Mouse (Mus musculus) left cerebral cortex, adult 2 months (tissue): ENCODE results near the gene Fkbp4. TPM values are rescaled to one million over a fixed set of nuclear protein-coding genes. Genes with fewer than 3 reads are reported as not detected.

Experiments used
- DNase-seq, 2 experiments: peaks; one replicate each; pipeline ENCODE4 v3.0.0; 2021 to 2022; ENCODE audit warnings: low spot score in 2 of 2, mixed read lengths in 1 of 2; ENCODE audit errors: extremely low spot score in 1 of 2
- H3K27ac ChIP-seq: fragments of 200-600 bp; 2 replicates; pipeline ENCODE4 v1.8.1; 2022
- H3K4me3 ChIP-seq: fragments of 200-600 bp; 2 replicates; pipeline ENCODE4 v1.8.1; 2022
- CTCF ChIP-seq: fragments of 200-600 bp; IDR thresholded peaks from 2 replicates; pipeline ENCODE4 v1.8.1; 2022; ENCODE audit warnings: antibody characterized with exemption, mild to moderate bottlenecking, moderate library complexity
- intact Hi-C: fragments of 180-260 bp; cut with DNase I; formaldehyde crosslinking; loops from one replicate; pipeline ENCODE4 v1.15.1; 2025
- long read RNA-seq, 2 experiments: library from polyadenylated mRNA; stranded (forward); transcript quantifications; one replicate each; pipeline ENCODE4 v2.0.0; 2021; ENCODE audit warnings: borderline mapping rate in 2 of 2
- total RNA-seq, 2 experiments: library from RNA; stranded (reverse); gene quantifications; 2 replicates each; pipeline ENCODE4 v1.2.3; 2021

The Fkbp4 gene
- total RNA-seq, result 100 to 1,000 TPM; 118 TPM
- long read RNA-seq, experiment 1, transcript Fkbp4-201 (10 exons, 2,217 nt), result major isoform, 181 of 221 reads
- long read RNA-seq, experiment 1, partial matches to known transcripts, result 30 of 221 reads
- long read RNA-seq, experiment 1, other reads (novel, unspliced or antisense), result 10 of 221 reads
- long read RNA-seq, experiment 2, transcript Fkbp4-201 (10 exons, 2,217 nt), result major isoform, 147 of 170 reads
- long read RNA-seq, experiment 2, partial matches to known transcripts, result 13 of 170 reads
- long read RNA-seq, experiment 2, other reads (novel, unspliced or antisense), result 10 of 170 reads

DNA sequence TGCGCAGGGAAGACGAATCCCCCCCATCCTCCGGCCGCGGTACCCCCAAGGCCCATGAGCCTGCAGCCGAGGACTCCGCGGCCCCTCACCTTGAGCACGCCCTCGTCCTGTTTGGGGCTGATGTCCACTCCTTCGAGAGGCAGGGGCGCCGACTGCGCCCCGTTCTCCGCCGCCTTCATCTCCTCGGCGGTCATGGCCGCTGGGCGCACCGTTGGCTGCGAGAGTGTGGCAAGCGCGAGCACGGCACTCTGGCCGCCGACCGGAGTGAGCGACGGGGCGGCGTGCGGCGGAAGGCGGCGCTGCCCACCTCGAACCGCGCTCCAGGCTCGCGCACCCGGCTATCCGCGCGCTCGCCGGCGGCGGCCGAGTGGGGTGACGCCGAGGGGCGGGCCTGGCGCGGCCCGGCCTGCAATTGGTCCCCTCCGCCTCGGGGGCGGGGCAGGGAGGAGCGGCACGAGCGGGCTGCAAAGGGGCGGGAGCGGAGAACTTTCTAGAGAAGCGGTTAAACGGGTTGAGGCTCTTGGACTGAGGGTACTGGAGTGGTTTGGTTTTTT, at the start of gene Fkbp4:
Gene Fkbp4, minus strand, starts transcription at position 361 of the 554 bp plus-strand sequence.
- no peak; the same call in 1 of the 2 replicates for TF ChIP-seq CTCF
- DNase-seq, result peak; percentile 95
- Histone ChIP-seq H3K4me3 (peak within 1 kb of the TSS; percentile 98), H3K27ac (peak within 1 kb of the TSS; percentile 91)
- intact Hi-C loops, result loop anchor here (5.0 to 10.0 kb wide), 2 partner anchors 39 to 1096 kb away; partner anchors contain the start of gene Gabarapl1

DNA sequence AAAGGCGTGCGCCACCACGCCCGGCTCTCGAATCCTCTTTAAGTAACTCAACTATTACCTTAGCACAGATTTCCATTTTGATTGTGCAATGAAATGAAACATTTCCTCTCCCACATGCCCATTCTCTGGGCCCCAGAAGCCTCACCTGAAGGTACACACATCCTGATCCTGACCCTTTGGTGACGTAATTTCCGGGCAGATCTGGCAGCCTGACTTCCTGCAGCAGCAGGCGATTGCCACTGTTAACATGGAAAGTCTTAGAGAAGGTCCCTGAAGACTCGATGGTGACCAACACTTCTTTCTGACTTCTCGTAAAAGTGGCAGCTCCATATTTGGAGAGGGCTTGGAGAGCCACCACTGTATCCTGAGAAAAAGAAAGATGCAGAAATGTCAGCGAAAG, 49.3 kb upstream of the Fkbp4 start:
- H3K27ac ChIP-seq, result no peak overlapping the region
- DNase-seq, result no peak
- no peak for TF ChIP-seq CTCF
- no peak overlapping the region for H3K4me3 ChIP-seq
- intact Hi-C loops, result no loop called here

DNA sequence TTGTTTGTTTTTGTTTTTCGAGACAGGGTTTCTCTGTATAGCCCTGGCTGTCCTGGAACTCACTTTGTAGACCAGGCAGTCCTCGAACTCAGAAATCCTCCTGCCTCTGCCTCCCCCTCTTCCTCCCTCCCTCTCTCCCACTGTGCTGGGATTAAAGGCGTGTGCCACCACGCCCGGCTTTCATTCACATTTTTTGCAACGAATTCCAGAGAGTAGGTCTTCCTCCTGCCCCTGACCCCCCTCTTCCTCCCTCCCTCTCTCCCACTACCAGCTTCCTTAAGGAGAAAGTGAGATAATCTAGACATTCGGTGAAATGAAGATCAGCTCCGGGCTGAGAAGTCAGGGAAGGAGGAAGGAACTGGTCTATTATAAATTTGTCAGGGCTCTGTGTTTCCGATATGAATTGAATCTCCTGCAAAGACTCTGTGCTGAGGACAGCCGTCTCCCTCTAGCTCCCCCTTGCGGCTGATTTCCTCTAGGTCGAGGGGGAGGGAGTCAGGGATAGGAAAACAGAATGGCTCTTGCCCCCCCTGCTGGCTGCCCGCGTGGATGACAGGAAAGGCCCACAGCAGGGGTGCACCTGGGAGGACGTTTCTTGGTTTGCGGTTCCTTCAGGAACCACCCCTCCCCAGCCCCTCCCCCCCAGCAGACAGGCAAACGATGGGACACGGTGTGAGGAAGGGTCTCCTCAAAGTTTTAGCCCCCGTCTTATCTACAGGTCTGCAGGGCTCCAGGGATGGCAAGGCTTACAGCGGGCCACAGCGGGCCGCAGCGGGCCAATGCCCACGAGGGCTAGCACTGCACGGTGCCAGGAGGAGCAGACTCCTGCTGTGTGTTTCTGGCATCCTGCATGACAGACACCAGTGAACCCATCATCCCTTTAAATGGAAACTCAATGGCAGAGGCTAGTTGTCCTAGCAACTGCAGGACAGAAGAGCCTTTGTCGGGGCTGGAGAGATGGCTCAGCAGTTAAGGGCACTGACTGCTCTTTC, 41.3 kb upstream of the Fkbp4 start:
- Histone ChIP-seq H3K4me3 (peak overlapping the region; percentile 13; the same call in 1 of the 2 replicates), H3K27ac (no peak overlapping the region)
- peak; percentile 92 to 99 for DNase-seq
- TF ChIP-seq CTCF, result no peak; the same call in none of the 2 replicates
- intact Hi-C loops, result loop anchor here (1.0 to 5.0 kb wide), 2 partner anchors 33 to 42 kb away; partner anchors contain the start of gene Fkbp4

DNA sequence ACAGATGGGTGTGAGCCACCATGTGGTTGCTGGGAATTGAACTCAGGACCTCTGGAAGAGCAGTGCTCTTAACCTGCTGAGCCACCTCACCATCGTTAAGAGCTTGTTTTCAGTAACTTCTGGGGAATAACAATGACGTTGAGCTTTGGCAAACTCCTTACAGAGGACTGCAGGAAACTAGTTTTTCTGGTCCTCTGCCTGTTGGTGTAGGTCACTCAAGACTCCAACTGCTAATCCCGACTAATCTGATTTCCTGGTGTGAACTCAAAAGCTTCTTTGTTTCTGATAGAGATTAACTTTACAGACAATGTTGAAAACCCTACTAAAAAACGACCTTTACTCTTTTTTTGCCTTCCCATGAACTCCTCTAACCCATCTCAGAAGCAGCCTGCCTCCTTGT, 39.0 kb upstream of the Fkbp4 start:
- Histone ChIP-seq H3K27ac (no peak overlapping the region), H3K4me3 (no peak overlapping the region)
- TF ChIP-seq CTCF, result no peak
- intact Hi-C loops, result loop anchor here (5.0 kb wide), 1 partner anchor 40 kb away; the partner anchor contains the start of gene Fkbp4
- DNase-seq, result no peak

DNA sequence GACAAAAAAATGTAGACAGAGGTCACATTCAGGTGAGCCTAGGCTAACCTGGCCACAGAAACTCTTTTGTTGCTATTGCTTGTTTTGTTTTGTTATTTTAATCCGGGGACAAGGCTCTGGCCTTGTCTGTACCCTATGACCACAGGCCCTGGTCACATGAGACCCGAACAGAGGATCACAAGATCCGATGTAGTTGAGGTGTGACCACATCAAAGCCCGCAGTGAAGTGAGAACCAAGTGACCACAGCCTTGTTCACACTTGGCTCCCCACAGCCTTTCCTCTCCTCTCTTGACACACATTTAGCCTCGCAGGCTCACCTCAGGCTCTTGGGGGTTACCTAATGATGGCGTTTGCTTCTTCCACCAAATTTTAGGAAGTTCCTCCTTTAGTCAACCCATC, 35.6 kb upstream of the Fkbp4 start:
- TF ChIP-seq CTCF, result no peak
- no peak for DNase-seq

DNA sequence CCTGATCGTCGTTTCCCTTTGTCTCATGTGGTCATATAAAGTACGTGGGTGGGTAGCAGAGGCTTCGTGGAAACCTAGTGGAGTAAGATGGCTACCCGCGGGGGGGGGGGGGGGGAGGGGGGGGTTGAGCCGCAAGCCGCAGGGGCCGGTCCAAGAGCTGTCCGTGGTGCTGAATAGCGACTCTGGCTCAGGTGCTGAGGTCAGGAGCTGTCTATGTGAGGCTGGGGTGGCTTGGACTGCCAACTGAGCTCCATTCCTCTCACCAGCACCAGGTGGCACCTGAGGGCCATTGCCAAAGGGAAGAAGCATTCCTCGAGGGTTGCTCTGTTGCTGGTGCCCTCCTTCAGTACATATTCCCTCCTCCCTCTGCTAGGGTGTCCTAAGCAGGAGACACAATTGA, 31.0 kb upstream of the Fkbp4 start:
- DNase-seq, result no peak
- no peak overlapping the region for H3K4me3 ChIP-seq
- intact Hi-C loops, result no loop called here
- peak; percentile 6 for TF ChIP-seq CTCF
- no peak overlapping the region for H3K27ac ChIP-seq

More for the DNA sequence above, 35.6 kb upstream of the Fkbp4 start:
- Histone ChIP-seq H3K4me3 (no peak overlapping the region), H3K27ac (no peak overlapping the region)
- intact Hi-C loops, result no loop called here

DNA sequence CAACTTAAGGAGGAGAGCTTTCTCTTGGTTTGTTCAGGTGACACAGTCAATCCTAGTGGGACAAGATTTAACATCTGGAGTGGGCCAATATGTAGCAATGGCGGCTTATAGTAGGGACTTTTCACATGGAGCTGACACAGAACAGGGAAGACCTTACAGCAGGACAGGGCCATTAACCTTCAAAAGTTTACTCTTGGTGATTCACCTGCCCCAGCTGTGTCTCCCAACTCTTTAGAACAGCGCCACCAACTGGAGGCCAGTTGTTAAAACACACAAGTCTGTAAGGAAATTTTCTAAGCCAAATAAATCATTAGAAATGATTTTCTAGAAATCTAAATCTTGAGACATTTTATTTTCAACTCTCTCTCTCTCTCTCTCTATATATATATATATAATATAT, 28.8 kb upstream of the Fkbp4 start:
- Histone ChIP-seq H3K27ac (no peak overlapping the region), H3K4me3 (no peak overlapping the region)
- intact Hi-C loops, result no loop called here
- no peak for DNase-seq
- TF ChIP-seq CTCF, result peak; percentile 33; the same call in 1 of the 2 replicates

DNA sequence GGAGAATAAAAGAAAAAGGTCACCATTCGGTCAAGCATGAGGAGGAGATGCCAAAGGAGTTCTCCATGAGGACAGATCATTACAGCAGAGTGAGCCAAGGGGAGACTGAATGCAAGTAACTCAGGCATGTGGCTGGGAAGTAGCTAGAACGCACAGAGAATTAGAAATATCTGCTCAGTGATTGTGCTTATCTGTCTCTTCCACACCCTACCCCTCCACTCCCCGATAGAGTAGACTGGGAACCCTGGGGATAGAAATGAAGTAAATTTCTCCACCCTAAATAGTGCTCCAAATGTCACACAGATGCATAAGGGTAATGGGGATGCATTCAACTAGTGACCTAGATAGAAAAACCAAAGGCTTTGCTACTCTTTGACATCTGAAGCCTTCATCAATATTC, 28.1 kb upstream of the Fkbp4 start:
- Histone ChIP-seq H3K27ac (no peak overlapping the region), H3K4me3 (no peak overlapping the region)
- intact Hi-C loops, result no loop called here
- no peak for DNase-seq
- TF ChIP-seq CTCF, result no peak

DNA sequence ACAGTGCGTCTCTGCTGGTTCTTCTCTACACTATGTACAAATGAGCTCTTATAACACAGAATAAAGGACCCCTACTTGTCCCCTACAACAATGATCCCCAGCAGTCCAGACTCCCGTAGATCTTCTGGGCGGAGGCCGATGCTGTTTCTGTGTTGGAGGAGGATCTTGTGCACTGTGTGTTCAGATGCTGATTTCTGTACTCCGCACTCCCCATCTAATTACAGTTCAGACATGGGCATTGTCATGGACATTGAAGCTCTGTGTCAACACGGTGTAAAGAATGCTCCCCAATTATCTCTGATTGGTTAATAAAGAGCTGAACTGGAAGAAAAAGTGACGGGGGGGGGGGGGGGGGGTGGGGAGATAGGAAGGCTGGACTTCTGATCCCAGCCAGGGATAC, 27.6 kb upstream of the Fkbp4 start:
- Histone ChIP-seq H3K27ac (no peak overlapping the region), H3K4me3 (no peak overlapping the region)
- TF ChIP-seq CTCF, result no peak
- intact Hi-C loops, result no loop called here
- DNase-seq, result no peak

DNA sequence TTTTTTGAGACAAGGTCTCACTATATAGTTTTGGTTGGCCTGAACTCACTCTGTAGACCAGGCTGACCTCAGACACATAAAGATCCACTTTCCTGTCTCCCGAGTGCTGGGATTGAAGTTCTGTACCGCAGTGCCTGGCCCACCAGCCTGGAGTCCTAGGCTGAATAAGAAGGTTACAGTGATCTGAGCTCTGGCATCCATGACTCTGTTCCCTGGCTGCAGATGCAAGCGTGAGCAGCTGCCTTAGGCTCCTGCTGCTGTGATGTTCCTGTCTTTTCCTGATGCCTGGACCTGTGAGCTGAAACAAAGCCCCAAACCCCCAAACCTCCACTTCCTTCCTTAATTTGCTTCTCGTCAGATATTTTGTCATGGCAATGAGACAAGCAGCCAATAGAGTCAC, 26.5 kb upstream of the Fkbp4 start:
- intact Hi-C loops, result no loop called here
- H3K27ac ChIP-seq, result no peak overlapping the region
- no peak overlapping the region for H3K4me3 ChIP-seq

DNA sequence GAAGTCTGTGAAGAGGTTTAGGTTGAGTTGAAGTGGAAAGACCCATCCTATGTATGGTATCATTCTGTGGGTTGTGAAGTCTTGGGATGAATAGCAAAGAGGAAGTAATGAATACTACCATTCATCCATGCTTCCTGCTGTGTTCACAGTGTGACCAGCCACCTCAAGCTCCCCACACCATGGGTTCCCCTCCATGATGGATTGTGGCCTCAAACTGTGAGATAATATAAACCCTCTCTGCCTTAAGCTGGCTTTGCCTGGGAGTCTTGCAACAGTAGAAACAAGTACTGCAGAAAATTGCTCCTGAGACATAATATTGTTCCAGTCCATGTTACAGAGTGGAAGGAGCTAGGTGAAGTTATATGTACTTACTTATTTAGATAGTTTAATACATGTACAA, 23.1 kb upstream of the Fkbp4 start:
- no peak overlapping the region for H3K27ac ChIP-seq
- DNase-seq, result no peak
- intact Hi-C loops, result no loop called here
- no peak overlapping the region for H3K4me3 ChIP-seq
- no peak for TF ChIP-seq CTCF

More for the DNA sequence above, 26.5 kb upstream of the Fkbp4 start:
- TF ChIP-seq CTCF, result no peak
- no peak for DNase-seq
